Mouse (Mus musculus): ENCODE results near the gene Lysmd2.

GRCm38 (mm10) chr9:75599191-75599841, 26.2 kb upstream of the Lysmd2 start:
- TF ChIP-seq CTCF (conservative IDR thresholded peaks at IDR 0.05 in 1 of 2, IDR thresholded peaks at IDR 0.05 in 1 of 2; ENCODE audit: low read depth in 2 of 2, low read length in 2 of 2), result peak in 1 of 2 experiments; percentile 65; a peak in 2 of 4 replicates
- no peak for TF ChIP-seq ZKSCAN1 (IDR thresholded peaks at IDR 0.05; ENCODE audit: borderline replicate concordance, low read depth, low read length)
- no peak for TF ChIP-seq ZMIZ1 (IDR thresholded peaks at IDR 0.05; ENCODE audit: low read depth, low read length)
- TF ChIP-seq CHD2 (IDR thresholded peaks at IDR 0.05; ENCODE audit: low read length), result no peak
- no peak for TF ChIP-seq RCOR1 (conservative IDR thresholded peaks at IDR 0.05; ENCODE audit: low read depth, low read length)
- TF ChIP-seq MAFK (IDR thresholded peaks at IDR 0.05; ENCODE audit: insufficient replicate concordance, low read length), result no peak
- TF ChIP-seq NRF1 (IDR thresholded peaks at IDR 0.05; ENCODE audit: low read depth, low read length), result no peak
- TF ChIP-seq USF1 (IDR thresholded peaks at IDR 0.05; ENCODE audit: low read depth, low read length), result no peak
- no peak for TF ChIP-seq POLR2A (IDR thresholded peaks at IDR 0.05; ENCODE audit: low read depth, low read length)
- TF ChIP-seq NELFE (IDR thresholded peaks at IDR 0.05; ENCODE audit: low read depth, low read length), result no peak
- no peak for TF ChIP-seq IRF4 (IDR thresholded peaks at IDR 0.05; ENCODE audit: low read depth, low read length)
- peak; percentile 53 for TF ChIP-seq RAD21 (IDR thresholded peaks at IDR 0.05; ENCODE audit: low read depth, low read length)
- TF ChIP-seq USF2 (conservative IDR thresholded peaks at IDR 0.05; ENCODE audit: low read depth, low read length), result no peak

Data from CH12.LX (cell line).